Mouse (Mus musculus) G1E-ER4 (cell line): Measurements from ENCODE around the gene Ctsw. TPM values are rescaled to one million over a fixed set of nuclear protein-coding genes. Genes with fewer than 3 reads are reported as not detected.

Source experiments
- GATA1 ChIP-seq: IDR thresholded peaks from one replicate; pipeline ENCODE4 v1.8.0; 2012; ENCODE audit warnings: low read length, inconsistent platforms
- polyA plus RNA-seq: library from polyadenylated mRNA; stranded (reverse); fragments of >175 nt; gene quantifications from 2 replicates; pipeline ENCODE4 v1.2.3, GENCODE M21; 2012

The Ctsw gene
- polyA plus RNA-seq, 1 experiment, result not detected

- TF ChIP-seq GATA1, result no peak
Measured at GRCm38 (mm10) chr19:5418750-5419466, 49.4 kb downstream of the Ctsw start.

Other genes starting within 250 kb of the Ctsw start
- gene Pacs1, start 195.4 kb downstream of the Ctsw start, polyA plus RNA-seq, result 47.4 and 54.1 TPM in 2 replicates
- gene Sf3b2, start 173.1 kb downstream of the Ctsw start, polyA plus RNA-seq, result 445 and 471 TPM in 2 replicates
- gene Gal3st3, start 170.2 kb downstream of the Ctsw start, polyA plus RNA-seq, result not detected in 2 replicates
- not detected in 2 replicates for gene Catsper1, start 132.8 kb downstream of the Ctsw start, polyA plus RNA-seq
- 0.05 and 0.23 TPM in 2 replicates for gene Cst6, start 118.9 kb downstream of the Ctsw start, polyA plus RNA-seq
- gene Eif1ad, start 101.8 kb downstream of the Ctsw start, polyA plus RNA-seq, result 90.9 and 126 TPM in 2 replicates
- gene Banf1, start 101.3 kb downstream of the Ctsw start, polyA plus RNA-seq, result 212 and 288 TPM in 2 replicates
- gene Sart1, start 79.8 kb downstream of the Ctsw start, polyA plus RNA-seq, result 198 and 219 TPM in 2 replicates
- 0.21 TPM in 1 of 2 replicates, not detected in the other for gene Tsga10ip, start 66.0 kb downstream of the Ctsw start, polyA plus RNA-seq
- gene Drap1, start 43.5 kb downstream of the Ctsw start, polyA plus RNA-seq, result 379 and 390 TPM in 2 replicates
- gene AI837181, start 43.4 kb downstream of the Ctsw start, polyA plus RNA-seq, result 71.2 and 101 TPM in 2 replicates
- gene Fosl1, start 21.0 kb downstream of the Ctsw start, polyA plus RNA-seq, result 7.4 and 10.2 TPM in 2 replicates
- gene Ccdc85b, start 10.6 kb downstream of the Ctsw start, polyA plus RNA-seq, result 13.0 and 16.9 TPM in 2 replicates
- 12.1 and 152 TPM in 2 replicates for gene Fibp, start 7.9 kb downstream of the Ctsw start, polyA plus RNA-seq
- 2.6 and 3.6 TPM in 2 replicates for gene Efemp2, start 5.4 kb upstream of the Ctsw start, polyA plus RNA-seq
- gene Mus81, start 19.9 kb upstream of the Ctsw start, polyA plus RNA-seq, result 34.6 and 51.3 TPM in 2 replicates
- 1,095 and 1,191 TPM in 2 replicates for gene Cfl1, start 21.9 kb upstream of the Ctsw start, polyA plus RNA-seq
- gene 1700020D05Rik, start 35.3 kb upstream of the Ctsw start, polyA plus RNA-seq, result 0.10 and 0.17 TPM in 2 replicates
- 1.4 and 1.7 TPM in 2 replicates for gene Snx32, start 42.0 kb upstream of the Ctsw start, polyA plus RNA-seq
- gene Ovol1, start 92.1 kb upstream of the Ctsw start, polyA plus RNA-seq, result not detected in 2 replicates
- 18.6 and 18.8 TPM in 2 replicates for gene Ap5b1, start 99.5 kb upstream of the Ctsw start, polyA plus RNA-seq
- 350 and 521 TPM in 2 replicates for gene Rnaseh2c, start 133.4 kb upstream of the Ctsw start, polyA plus RNA-seq
- gene Kat5, start 141.7 kb upstream of the Ctsw start, polyA plus RNA-seq, result 122 and 156 TPM in 2 replicates
- 79.0 and 109 TPM in 2 replicates for gene Rela, start 169.0 kb upstream of the Ctsw start, polyA plus RNA-seq
- gene Sipa1, start 195.2 kb upstream of the Ctsw start, polyA plus RNA-seq, result 89.3 and 105 TPM in 2 replicates
- 136 and 165 TPM in 2 replicates for gene Map3k11, start 220.2 kb upstream of the Ctsw start, polyA plus RNA-seq
- 206 and 209 TPM in 2 replicates for gene Pcnx3, start 220.4 kb upstream of the Ctsw start, polyA plus RNA-seq
- gene Kcnk7, start 235.9 kb upstream of the Ctsw start, polyA plus RNA-seq, result 0.21 and 0.23 TPM in 2 replicates